Mouse (Mus musculus): ENCODE results near the gene Ppm1e. TPM values are rescaled to one million over a fixed set of nuclear protein-coding genes. Genes with fewer than 3 reads are reported as not detected.
"Not testable (repeated sequence)": the region's sequence is repeated elsewhere in the genome, so short reads cannot be mapped to it uniquely, and the experiment has no call there.

Ppm1e gene
- polyA plus RNA-seq, 1 experiment from 2014 or later, result 2.9 TPM

- no peak overlapping the region for H3K4me3 ChIP-seq
- 0 out of 2 replicates have a peak, but pooled peaks cover 4% of the 10 kb centered on the region for H3K9me3 ChIP-seq (replicated peaks)
- no peak for ATAC-seq
- H3K4me2 ChIP-seq, result no peak overlapping the region
- H3K27me3 ChIP-seq (replicated peaks), result no peaks in the 10 kb centered on the region
- H3K9ac ChIP-seq, result no peak overlapping the region
- WGBS (ENCODE audit: insufficient replicate concordance), result 74% methylated on average over 4 of the region's 4 CpGs
- peaks cover 2% of the 10 kb centered on the region for H3K4me1 ChIP-seq
- H3K36me3 ChIP-seq, result no peaks in the 10 kb centered on the region
- no peak overlapping the region for H3K27ac ChIP-seq
Measured at GRCm38 (mm10) chr11:87270446-87270845, 88.4 kb downstream of the Ppm1e start.

GRCm38 (mm10) chr11:87268803-87269202 is 90.0 kb downstream of the Ppm1e start:
- 61% methylated on average over 2 of the region's 2 CpGs for WGBS (ENCODE audit: insufficient replicate concordance)
- ATAC-seq, result no peak
- H3K27ac ChIP-seq, result no peak overlapping the region
- H3K4me2 ChIP-seq, result no peak overlapping the region
- H3K36me3 ChIP-seq, result no peaks in the 10 kb centered on the region
- no peak overlapping the region for H3K9ac ChIP-seq
- H3K9me3 ChIP-seq (replicated peaks), result 0 out of 2 replicates have a peak, but pooled peaks cover 4% of the 10 kb centered on the region
- 0 out of 2 replicates have a peak, but pooled peaks cover 2% of the 10 kb centered on the region for H3K4me1 ChIP-seq
- H3K4me3 ChIP-seq, result no peak overlapping the region
- no peaks in the 10 kb centered on the region for H3K27me3 ChIP-seq (replicated peaks)

- 65% methylated on average over 4 of the region's 4 CpGs for WGBS (ENCODE audit: insufficient replicate concordance)
- Histone ChIP-seq H3K36me3 (no peaks in the 10 kb centered on the region), H3K4me1 (0 out of 2 replicates have a peak, but pooled peaks cover 3% of the 10 kb centered on the region), H3K9ac (no peak overlapping the region), H3K9me3 (replicated peaks) (no peaks in the 10 kb centered on the region), H3K4me2 (no peak overlapping the region), H3K27me3 (replicated peaks) (no peaks in the 10 kb centered on the region), H3K27ac (no peak overlapping the region), H3K4me3 (no peak overlapping the region)
- no peak for ATAC-seq
Measured at GRCm38 (mm10) chr11:87266246-87266645, 92.6 kb downstream of the Ppm1e start.

GRCm38 (mm10) chr11:87263946-87264345 is 94.9 kb downstream of the Ppm1e start:
- WGBS (ENCODE audit: insufficient replicate concordance), result 33% methylated on average over 7 of the region's 7 CpGs

GRCm38 (mm10) chr11:87261705-87262104 is 97.1 kb downstream of the Ppm1e start:
- WGBS (ENCODE audit: insufficient replicate concordance), result 68% methylated on average over 4 of the region's 4 CpGs
- not testable (repeated sequence) for H3K27ac ChIP-seq; H3K9ac ChIP-seq; H3K27me3 ChIP-seq (replicated peaks); H3K4me3 ChIP-seq; H3K4me2 ChIP-seq; H3K36me3 ChIP-seq; ATAC-seq; H3K9me3 ChIP-seq (replicated peaks)
- peaks cover 15% of the 10 kb centered on the region for H3K4me1 ChIP-seq

More at GRCm38 (mm10) chr11:87263946-87264345, 94.9 kb downstream of the Ppm1e start:
- no peaks in the 10 kb centered on the region for H3K9me3 ChIP-seq (replicated peaks)
- H3K4me1 ChIP-seq, result peaks cover 15% of the 10 kb centered on the region
- no peaks in the 10 kb centered on the region for H3K27me3 ChIP-seq (replicated peaks)
- no peak overlapping the region for H3K4me3 ChIP-seq
- H3K4me2 ChIP-seq, result no peak overlapping the region
- H3K27ac ChIP-seq, result no peak overlapping the region
- no peak overlapping the region for H3K9ac ChIP-seq
- H3K36me3 ChIP-seq, result no peaks in the 10 kb centered on the region
- ATAC-seq, result no peak

- H3K4me1 ChIP-seq, result peaks cover 15% of the 10 kb centered on the region
- no peaks in the 10 kb centered on the region for H3K36me3 ChIP-seq
- peak overlapping the region; percentile 28 for H3K4me2 ChIP-seq
- H3K27ac ChIP-seq, result 0 out of 2 replicates have a peak overlapping the region, but pooled peaks have one; percentile 32
- WGBS (ENCODE audit: insufficient replicate concordance), result 24% methylated on average over 10 of the region's 10 CpGs
- ATAC-seq, result 0 out of 2 replicates have a peak, but pooled peaks have one; percentile 35
- H3K9me3 ChIP-seq (replicated peaks), result no peaks in the 10 kb centered on the region
- no peaks in the 10 kb centered on the region for H3K27me3 ChIP-seq (replicated peaks)
- H3K4me3 ChIP-seq, result no peak overlapping the region
- H3K9ac ChIP-seq, result no peak overlapping the region
Measured at GRCm38 (mm10) chr11:87259792-87260191, 99.0 kb downstream of the Ppm1e start.

GRCm38 (mm10) chr11:87257282-87257681 is 101.5 kb downstream of the Ppm1e start:
- ATAC-seq, result no peak
- no peaks in the 10 kb centered on the region for H3K36me3 ChIP-seq

GRCm38 (mm10) chr11:87254149-87254548 is 104.7 kb downstream of the Ppm1e start:
- Histone ChIP-seq H3K36me3 (no peaks in the 10 kb centered on the region), H3K27ac (no peak overlapping the region), H3K27me3 (replicated peaks) (no peaks in the 10 kb centered on the region), H3K4me2 (no peak overlapping the region), H3K4me3 (no peak overlapping the region), H3K9ac (no peak overlapping the region), H3K9me3 (replicated peaks) (no peaks in the 10 kb centered on the region), H3K4me1 (no peaks in the 10 kb centered on the region)
- WGBS (ENCODE audit: insufficient replicate concordance), result 54% methylated on average over 5 of the region's 5 CpGs
- no peak for ATAC-seq

More at GRCm38 (mm10) chr11:87257282-87257681, 101.5 kb downstream of the Ppm1e start:
- H3K4me1 ChIP-seq, result peaks cover 12% of the 10 kb centered on the region
- WGBS (ENCODE audit: insufficient replicate concordance), result 77% methylated on average over 5 of the region's 5 CpGs
- H3K4me2 ChIP-seq, result no peak overlapping the region
- H3K27ac ChIP-seq, result no peak overlapping the region
- H3K9ac ChIP-seq, result no peak overlapping the region
- no peak overlapping the region for H3K4me3 ChIP-seq
- H3K27me3 ChIP-seq (replicated peaks), result no peaks in the 10 kb centered on the region
- H3K9me3 ChIP-seq (replicated peaks), result no peaks in the 10 kb centered on the region

- WGBS (ENCODE audit: insufficient replicate concordance), result 78% methylated on average over 6 of the region's 6 CpGs
- Histone ChIP-seq H3K4me3 (no peak overlapping the region), H3K4me2 (no peak overlapping the region), H3K27me3 (replicated peaks) (no peaks in the 10 kb centered on the region), H3K36me3 (no peaks in the 10 kb centered on the region), H3K9ac (no peak overlapping the region), H3K9me3 (replicated peaks) (no peaks in the 10 kb centered on the region), H3K27ac (no peak overlapping the region), H3K4me1 (no peaks in the 10 kb centered on the region)
- ATAC-seq, result no peak
Measured at GRCm38 (mm10) chr11:87253294-87253693, 105.5 kb downstream of the Ppm1e start.

GRCm38 (mm10) chr11:87250132-87250531 is 108.7 kb downstream of the Ppm1e start:
- H3K36me3 ChIP-seq, result no peaks in the 10 kb centered on the region
- H3K9ac ChIP-seq, result no peak overlapping the region
- H3K4me2 ChIP-seq, result no peak overlapping the region
- H3K27ac ChIP-seq, result no peak overlapping the region
- H3K27me3 ChIP-seq (replicated peaks), result no peaks in the 10 kb centered on the region
- no peak overlapping the region for H3K4me3 ChIP-seq
- no peak for ATAC-seq
- WGBS (ENCODE audit: insufficient replicate concordance), result 73% methylated on average over 6 of the region's 6 CpGs
- no peaks in the 10 kb centered on the region for H3K9me3 ChIP-seq (replicated peaks)
- H3K4me1 ChIP-seq, result 0 out of 2 replicates have a peak, but pooled peaks cover 2% of the 10 kb centered on the region

- no peak for ATAC-seq
- H3K9me3 ChIP-seq (replicated peaks), result no peaks in the 10 kb centered on the region
- no peak overlapping the region for H3K4me3 ChIP-seq
- no peaks in the 10 kb centered on the region; the same call in 1 of the 2 replicates for H3K36me3 ChIP-seq
- H3K4me1 ChIP-seq, result 0 out of 2 replicates have a peak, but pooled peaks cover 2% of the 10 kb centered on the region
- no peaks in the 10 kb centered on the region for H3K27me3 ChIP-seq (replicated peaks)
- no peak overlapping the region for H3K9ac ChIP-seq
- no peak overlapping the region for H3K4me2 ChIP-seq
- no peak overlapping the region for H3K27ac ChIP-seq
- 77% methylated on average over 5 of the region's 5 CpGs for WGBS (ENCODE audit: insufficient replicate concordance)
Measured at GRCm38 (mm10) chr11:87247494-87247866, 111.3 kb downstream of the Ppm1e start.

- no peaks in the 10 kb centered on the region for H3K27me3 ChIP-seq (replicated peaks)
- no peak for ATAC-seq
- no peak overlapping the region for H3K4me3 ChIP-seq
- WGBS (ENCODE audit: insufficient replicate concordance), result 77% methylated on average over 9 of the region's 9 CpGs
- H3K9me3 ChIP-seq (replicated peaks), result no peaks in the 10 kb centered on the region
- H3K27ac ChIP-seq, result no peak overlapping the region
- H3K4me1 ChIP-seq, result 0 out of 2 replicates have a peak, but pooled peaks cover 2% of the 10 kb centered on the region
- no peaks in the 10 kb centered on the region; the same call in 1 of the 2 replicates for H3K36me3 ChIP-seq
- H3K4me2 ChIP-seq, result no peak overlapping the region
- H3K9ac ChIP-seq, result no peak overlapping the region
Measured at GRCm38 (mm10) chr11:87246724-87247493, 111.9 kb downstream of the Ppm1e start.
